Mouse (Mus musculus) heart, embryonic 15.5 days (tissue): ENCODE measurements around the gene Fgf11. TPM values are rescaled to one million over a fixed set of nuclear protein-coding genes. Genes with fewer than 3 reads are reported as not detected.
A peak's percentile ranks its signal among the peaks of the same experiment; 100 is the strongest.

ENCODE experiments used
- ATAC-seq: fragments of 200-750 bp; cut with Nextera tagmentation; replicated peaks from 2 replicates; pipeline ENCODE4 v1.8.0; 2017; ENCODE audit warnings: low read depth, moderate TSS enrichment; ENCODE audit not compliant: insufficient number of reproducible peaks, insufficient read depth, low FRiP score
- H3K27ac ChIP-seq: fragments of 300-500 bp; sonication (generic); 2 replicates; pipeline ENCODE4 v1.5.1; 2015; ENCODE audit warnings: mild to moderate bottlenecking, inconsistent platforms
- H3K27me3 ChIP-seq: fragments of 300-500 bp; sonication (generic); 2 replicates; pipeline ENCODE4 v1.6.1; 2015; ENCODE audit warnings: inconsistent platforms
- H3K36me3 ChIP-seq: fragments of 300-500 bp; sonication (generic); 2 replicates; pipeline ENCODE4 v1.6.1; 2015; ENCODE audit warnings: mild to moderate bottlenecking, inconsistent platforms
- H3K4me1 ChIP-seq: fragments of 300-500 bp; sonication (generic); replicated peaks from 2 replicates; pipeline ENCODE4 v1.6.1; 2015; ENCODE audit warnings: inconsistent platforms
- H3K4me2 ChIP-seq: fragments of 300-500 bp; sonication (generic); 2 replicates; pipeline ENCODE4 v1.6.1; 2015; ENCODE audit warnings: inconsistent platforms, mild to moderate bottlenecking, moderate library complexity
- H3K4me3 ChIP-seq: fragments of 300-500 bp; sonication (generic); 2 replicates; pipeline ENCODE4 v1.5.1; 2015; ENCODE audit warnings: mild to moderate bottlenecking, inconsistent platforms
- H3K9ac ChIP-seq: fragments of 300-500 bp; sonication (generic); 2 replicates; pipeline ENCODE4 v1.6.1; 2015; ENCODE audit warnings: mild to moderate bottlenecking, inconsistent platforms
- H3K9me3 ChIP-seq: fragments of 300-500 bp; sonication (generic); replicated peaks from 2 replicates; pipeline ENCODE4 v1.6.1; 2016; ENCODE audit warnings: inconsistent platforms
- WGBS: fragments of 180-500 bp; shearing (Covaris S2); methylation state at CpG from one replicate; pipeline ENCODE4 v1.1.7; 2015; ENCODE audit warnings: mixed read lengths; 5-methylcytosine and 5-hydroxymethylcytosine counted together
- polyA plus RNA-seq: library from polyadenylated mRNA; unstranded; fragments of >200 nt; fragmentation: Nextera tagmentation; extraction: Ambion mirVana; gene quantifications from 2 replicates; pipeline ENCODE4 v1.2.1, GENCODE M21; 2015

The Fgf11 gene
- polyA plus RNA-seq, 1 experiment from 2014 or later: 1.8 TPM

DNA sequence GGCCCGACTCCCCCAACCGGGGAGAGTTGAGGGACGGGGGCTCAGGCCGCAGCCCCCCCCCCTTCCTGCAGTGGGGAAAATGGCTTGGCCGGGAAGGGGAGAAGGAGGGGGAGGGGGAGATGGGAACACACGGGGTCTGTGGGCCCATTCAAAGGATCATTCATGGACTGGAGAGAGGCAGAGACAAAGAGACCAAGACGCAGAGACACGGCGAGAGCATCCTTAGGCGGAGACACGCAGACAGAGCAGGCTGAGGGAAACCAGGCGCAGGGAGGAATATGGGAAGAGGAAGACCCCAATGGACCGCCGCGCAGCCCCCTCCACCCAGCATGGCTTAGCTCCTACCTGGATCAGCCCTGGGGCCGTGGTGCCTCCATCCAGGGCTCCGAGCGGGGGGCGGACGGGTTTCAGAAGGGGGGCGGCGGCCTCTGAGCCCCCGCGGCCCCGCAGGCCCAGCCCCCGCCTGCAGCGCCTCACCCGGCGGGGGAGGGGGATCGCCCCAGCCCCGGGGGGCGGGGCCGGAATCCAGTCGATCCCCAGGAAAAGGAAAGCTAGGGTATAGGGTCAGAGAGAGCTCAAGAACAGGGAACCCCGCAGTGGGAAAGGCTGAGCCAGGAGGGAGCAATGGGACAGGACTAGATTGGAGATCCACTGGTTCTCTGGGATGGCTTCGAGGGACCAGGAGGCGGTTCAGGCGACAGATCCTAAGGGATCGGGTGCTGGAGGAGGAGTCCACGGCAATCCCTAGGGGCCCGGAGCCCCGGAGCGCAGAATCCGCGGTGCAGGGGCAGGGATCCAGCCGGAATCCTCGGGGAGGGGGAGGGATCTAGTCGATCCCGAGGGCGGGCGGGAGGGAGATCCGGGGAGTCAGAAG is 35.3 kb upstream of the Fgf11 start:
- peaks cover 48% of the 10 kb centered on the region for H3K4me1 ChIP-seq
- H3K36me3 ChIP-seq: no peaks in the 10 kb centered on the region
- H3K4me2 ChIP-seq: peak overlapping the region; percentile 95
- no peaks in the 10 kb centered on the region for H3K9me3 ChIP-seq
- peaks cover 42% of the 10 kb centered on the region for H3K27me3 ChIP-seq
- peak overlapping the region; percentile 70 for H3K9ac ChIP-seq
- no peak for ATAC-seq
- peak overlapping the region; percentile 60 for H3K27ac ChIP-seq
- 2% methylated on average over 45 of the region's 52 CpGs for WGBS
- peak overlapping the region; percentile 72 for H3K4me3 ChIP-seq

DNA sequence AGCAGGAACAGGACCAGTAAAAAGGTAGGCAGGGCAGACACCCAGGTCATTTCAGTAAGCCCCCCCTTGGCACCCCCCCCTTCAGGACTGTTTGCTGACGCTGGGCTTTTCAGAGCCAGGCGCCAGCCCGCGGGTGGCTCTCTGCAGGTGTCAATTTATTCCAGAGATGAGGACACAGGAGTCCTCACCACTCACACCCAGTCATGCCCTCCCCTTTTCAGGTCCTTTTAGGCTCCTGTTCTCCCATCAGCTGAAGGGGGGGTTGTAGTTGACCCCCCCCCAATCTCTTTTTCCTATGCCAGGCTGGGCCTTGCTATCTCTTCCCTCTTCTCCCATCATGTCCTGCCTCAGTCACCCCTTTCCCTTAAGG is 34.3 kb upstream of the Fgf11 start:
- peaks cover 42% of the 10 kb centered on the region for H3K27me3 ChIP-seq
- H3K9me3 ChIP-seq: no peaks in the 10 kb centered on the region
- H3K4me1 ChIP-seq: peaks cover 48% of the 10 kb centered on the region
- 19% methylated on average over 4 of the region's 4 CpGs for WGBS
- no peak overlapping the region for H3K27ac ChIP-seq
- no peak overlapping the region for H3K9ac ChIP-seq
- H3K4me3 ChIP-seq: peak overlapping the region; percentile 72
- ATAC-seq: no peak
- no peaks in the 10 kb centered on the region for H3K36me3 ChIP-seq
- peak overlapping the region; percentile 95 for H3K4me2 ChIP-seq

DNA sequence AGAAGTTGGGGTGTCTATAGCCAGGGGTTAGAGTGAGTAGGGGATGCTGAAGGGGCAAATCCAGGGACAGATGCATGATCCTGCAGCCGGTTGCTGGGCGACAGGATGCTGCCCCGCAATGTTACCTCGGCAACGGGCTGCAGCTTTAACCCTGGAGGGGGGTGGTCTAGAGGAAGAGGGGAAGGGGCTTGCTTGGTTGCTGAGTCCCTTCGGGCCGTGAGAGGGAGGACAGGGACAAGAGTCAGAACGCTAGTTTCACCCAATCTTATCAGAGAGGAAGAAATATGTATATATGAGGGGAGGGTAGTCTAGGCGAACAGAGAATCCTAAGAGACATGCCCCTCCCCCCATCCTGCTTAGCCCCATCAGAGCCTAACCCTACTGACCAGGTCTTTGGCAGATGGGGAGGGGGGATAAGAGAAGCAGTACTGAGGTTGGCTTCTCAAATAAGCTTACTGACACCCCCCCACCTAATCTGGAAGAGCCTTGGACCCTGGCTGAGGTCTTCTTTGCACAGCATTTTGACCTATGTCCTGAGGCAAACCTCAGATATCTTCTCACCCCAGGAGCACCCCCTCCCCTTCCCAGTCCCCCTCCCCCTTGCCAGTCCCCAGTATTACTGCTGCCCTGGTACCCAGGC is 33.8 kb upstream of the Fgf11 start:
- ATAC-seq: no peak
- peak overlapping the region; percentile 95 for H3K4me2 ChIP-seq
- 18% methylated on average over 9 of the region's 9 CpGs for WGBS
- H3K4me3 ChIP-seq: peak overlapping the region; percentile 72
- H3K9me3 ChIP-seq: no peaks in the 10 kb centered on the region
- no peak overlapping the region for H3K9ac ChIP-seq
- peaks cover 42% of the 10 kb centered on the region for H3K27me3 ChIP-seq
- peaks cover 48% of the 10 kb centered on the region for H3K4me1 ChIP-seq
- H3K27ac ChIP-seq: no peak overlapping the region
- H3K36me3 ChIP-seq: no peaks in the 10 kb centered on the region

DNA sequence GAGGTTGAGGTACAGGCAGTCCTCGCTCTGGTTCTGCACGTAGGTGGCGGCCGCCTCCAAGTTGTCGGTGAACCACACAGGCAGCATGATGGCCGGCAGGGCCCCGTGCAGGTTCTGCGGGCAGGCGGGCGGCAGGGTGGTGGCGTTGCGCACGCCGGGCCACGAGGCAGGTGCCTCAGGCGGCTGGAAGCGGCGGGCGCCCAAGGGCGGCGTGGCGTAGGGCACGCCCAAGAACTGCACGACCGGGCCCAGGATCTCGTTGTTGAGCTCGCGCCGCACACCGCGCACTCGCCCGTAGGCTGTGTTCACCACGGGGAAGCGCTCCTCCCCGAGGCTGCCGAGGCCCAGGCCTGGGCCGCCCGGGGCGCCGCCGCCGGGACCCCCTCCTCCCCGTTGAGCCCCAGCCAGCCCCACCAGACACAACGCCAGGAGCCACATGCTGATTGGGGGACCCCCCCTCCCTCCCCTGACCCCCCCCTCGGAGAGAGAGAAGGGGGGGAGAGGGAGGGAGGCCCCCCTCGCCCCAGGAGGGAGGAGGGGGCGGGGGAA is 32.4 kb upstream of the Fgf11 start:
- Histone ChIP-seq H3K9me3 (no peaks in the 10 kb centered on the region), H3K4me3 (peak overlapping the region; percentile 49), H3K9ac (peak overlapping the region; percentile 65), H3K4me2 (peak overlapping the region; percentile 92), H3K27me3 (peaks cover 42% of the 10 kb centered on the region), H3K27ac (no peak overlapping the region), H3K36me3 (no peaks in the 10 kb centered on the region), H3K4me1 (peaks cover 44% of the 10 kb centered on the region)
- no peak for ATAC-seq
- 8% methylated on average over 39 of the region's 48 CpGs for WGBS

DNA sequence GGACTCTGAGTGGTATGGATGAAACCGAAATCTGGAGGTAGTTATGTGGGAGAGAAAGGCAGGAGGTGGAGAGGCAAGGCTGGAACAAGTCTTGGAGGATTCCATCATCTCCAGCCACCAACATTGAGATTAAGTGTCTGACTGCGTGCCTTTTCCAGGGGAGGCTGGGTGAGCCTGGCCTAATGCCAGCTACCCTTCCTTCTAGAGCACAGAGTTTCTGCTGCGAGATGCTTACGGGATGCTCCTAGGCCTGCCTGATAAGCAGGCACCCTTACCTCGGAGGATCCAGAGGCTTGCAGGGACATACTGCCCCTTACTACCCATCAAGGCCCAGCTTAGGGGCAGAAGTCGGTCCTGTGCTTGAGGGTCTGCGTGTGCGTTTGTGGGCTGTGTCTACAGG is 31.9 kb upstream of the Fgf11 start:
- H3K9me3 ChIP-seq: no peaks in the 10 kb centered on the region
- peak overlapping the region; percentile 92 for H3K4me2 ChIP-seq
- no peak for ATAC-seq
- H3K4me3 ChIP-seq: peak overlapping the region; percentile 49
- H3K4me1 ChIP-seq: peaks cover 41% of the 10 kb centered on the region
- 38% methylated on average over 8 of the region's 8 CpGs for WGBS
- peak overlapping the region; percentile 65 for H3K9ac ChIP-seq
- H3K36me3 ChIP-seq: no peaks in the 10 kb centered on the region
- no peak overlapping the region for H3K27ac ChIP-seq
- peaks cover 42% of the 10 kb centered on the region for H3K27me3 ChIP-seq

DNA sequence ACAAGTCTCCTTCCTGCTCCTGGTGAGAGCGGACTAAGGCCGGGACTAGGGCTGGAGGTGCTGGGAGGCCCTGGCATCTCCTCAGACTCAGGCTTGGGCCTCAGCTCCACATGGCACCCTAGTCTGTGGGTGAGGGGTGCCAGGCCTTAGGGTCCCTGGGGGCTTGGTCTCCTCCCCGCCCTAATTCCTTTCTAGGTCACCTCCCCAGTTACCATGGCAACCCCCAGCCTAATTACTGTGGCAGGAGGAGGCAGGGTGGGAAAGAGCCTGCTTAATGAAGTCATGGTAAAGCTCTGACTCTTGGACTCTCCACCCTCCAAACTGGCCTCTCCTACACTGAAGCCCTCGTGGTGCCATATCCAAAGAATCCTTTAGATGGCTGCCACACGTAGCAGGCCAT is 27.2 kb upstream of the Fgf11 start:
- 79% methylated on average over 5 of the region's 5 CpGs for WGBS
- Histone ChIP-seq H3K27ac (no peak overlapping the region), H3K9ac (no peak overlapping the region), H3K36me3 (peaks cover 5% of the 10 kb centered on the region; the same call in 1 of the 2 replicates), H3K4me3 (no peak overlapping the region), H3K4me1 (peaks cover 5% of the 10 kb centered on the region), H3K4me2 (no peak overlapping the region), H3K27me3 (peaks cover 12% of the 10 kb centered on the region), H3K9me3 (no peaks in the 10 kb centered on the region)
- ATAC-seq: no peak

DNA sequence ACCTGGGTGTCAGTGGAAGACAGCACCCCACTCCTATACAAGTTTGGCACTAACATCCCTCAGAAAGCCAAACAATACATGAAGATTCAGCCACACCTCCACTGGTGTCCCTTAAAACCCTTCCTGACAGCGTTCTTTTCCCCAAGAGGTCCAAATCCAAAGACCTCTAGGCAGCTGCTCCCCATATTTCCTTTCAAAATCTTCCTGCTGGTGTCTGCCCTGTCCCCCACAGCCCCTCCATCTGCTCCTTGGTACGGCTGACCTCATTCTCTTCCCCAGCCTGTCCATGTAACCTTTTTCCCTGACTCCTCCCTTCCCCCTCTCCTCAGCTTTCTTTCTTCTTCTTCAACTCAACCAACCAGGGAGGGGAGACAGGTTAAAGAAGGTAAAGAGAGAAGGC is 21.8 kb upstream of the Fgf11 start:
- Histone ChIP-seq H3K4me1 (no peaks in the 10 kb centered on the region), H3K4me3 (no peak overlapping the region), H3K27me3 (no peaks in the 10 kb centered on the region), H3K4me2 (no peak overlapping the region), H3K9me3 (no peaks in the 10 kb centered on the region), H3K9ac (no peak overlapping the region), H3K36me3 (peaks cover 5% of the 10 kb centered on the region; the same call in 1 of the 2 replicates), H3K27ac (no peak overlapping the region)
- no peak for ATAC-seq
- WGBS: 68% methylated on average over 2 of the region's 2 CpGs

DNA sequence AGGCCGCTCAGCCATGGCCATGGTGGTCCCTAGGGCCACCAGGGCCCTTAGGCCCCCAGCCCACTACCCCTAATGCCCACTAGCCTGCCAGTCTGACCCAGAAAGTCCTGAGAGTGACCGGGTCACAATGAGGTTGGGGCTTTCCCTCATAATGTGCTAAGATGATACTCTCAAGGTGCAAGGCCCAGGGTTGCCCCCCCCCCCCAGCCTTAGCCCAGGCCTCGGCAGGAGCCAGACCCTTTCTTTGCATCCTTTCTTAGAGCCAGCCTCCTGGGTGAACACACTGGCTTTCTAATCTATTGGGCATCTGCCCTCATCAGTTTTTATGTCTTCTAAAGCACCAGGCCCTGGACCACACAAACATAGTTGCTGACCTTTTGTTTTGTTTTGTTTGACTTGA is 20.4 kb upstream of the Fgf11 start, which contains the start of gene Spem1:
Gene Spem1 (minus strand): TSS at position 101 of the 400 bp plus-strand sequence.
- no peak within 1 kb of the TSS for H3K4me2 ChIP-seq
- H3K27ac ChIP-seq: no peak within 1 kb of the TSS
- H3K27me3 ChIP-seq: no peaks in the 10 kb centered on the region
- 78% methylated on average over 3 of the region's 3 CpGs for WGBS
- peaks cover 4% of the 10 kb centered on the region; the same call in 1 of the 2 replicates for H3K36me3 ChIP-seq
- no peaks in the 10 kb centered on the region for H3K4me1 ChIP-seq
- H3K4me3 ChIP-seq: no peak within 1 kb of the TSS
- no peaks in the 10 kb centered on the region for H3K9me3 ChIP-seq
- ATAC-seq: no peak
- no peak within 1 kb of the TSS for H3K9ac ChIP-seq

DNA sequence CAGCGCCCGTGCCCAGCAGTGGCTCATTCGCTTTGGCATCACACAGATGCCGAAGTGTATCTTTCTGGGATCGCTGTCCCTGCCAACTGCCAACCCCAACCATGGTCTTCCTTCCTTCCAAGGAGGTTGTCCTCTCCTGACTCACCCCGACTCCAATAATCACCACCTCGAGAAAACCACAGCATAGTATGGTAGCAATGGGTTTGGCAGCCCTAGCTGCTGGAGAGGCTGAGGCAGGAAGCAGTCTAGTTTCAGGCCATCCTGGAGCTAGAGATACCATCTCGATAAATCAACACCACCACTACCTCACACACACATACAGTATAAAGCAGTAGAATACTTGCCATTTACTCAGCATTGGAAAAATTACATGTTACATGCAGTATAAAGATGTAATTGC is 17.2 kb upstream of the Fgf11 start:
- Histone ChIP-seq H3K4me3 (no peak overlapping the region), H3K27me3 (no peaks in the 10 kb centered on the region), H3K4me1 (no peaks in the 10 kb centered on the region), H3K9me3 (no peaks in the 10 kb centered on the region), H3K36me3 (no peaks in the 10 kb centered on the region), H3K4me2 (no peak overlapping the region), H3K9ac (no peak overlapping the region), H3K27ac (no peak overlapping the region)
- 76% methylated on average over 8 of the region's 8 CpGs for WGBS
- ATAC-seq: no peak

DNA sequence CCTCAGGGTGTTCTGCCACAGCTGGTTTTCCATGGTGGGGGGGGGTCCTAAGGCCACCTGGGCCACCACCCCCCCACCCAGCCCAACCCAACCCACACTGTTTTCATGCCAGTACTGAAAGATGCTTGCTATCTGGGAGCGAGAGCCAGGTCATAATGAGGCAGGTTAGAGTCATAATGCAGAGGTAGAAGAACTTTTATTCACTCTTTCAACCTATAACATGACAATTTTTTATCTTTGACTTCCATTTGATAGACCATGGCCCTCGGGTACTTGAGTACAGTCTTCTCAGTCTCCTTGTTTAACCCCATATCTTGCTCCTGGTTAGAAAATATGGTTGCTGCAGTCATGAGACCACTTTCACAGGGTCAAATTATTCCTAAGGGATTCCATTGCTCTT is 16.7 kb upstream of the Fgf11 start, which contains the start of gene Spem2:
Gene Spem2 (minus strand): TSS at position 101 of the 400 bp plus-strand sequence.
- no peak within 1 kb of the TSS for H3K9ac ChIP-seq
- H3K27me3 ChIP-seq: no peaks in the 10 kb centered on the region
- no peaks in the 10 kb centered on the region for H3K36me3 ChIP-seq
- no peak within 1 kb of the TSS for H3K4me3 ChIP-seq
- no peak within 1 kb of the TSS for H3K27ac ChIP-seq
- H3K4me1 ChIP-seq: no peaks in the 10 kb centered on the region
- H3K4me2 ChIP-seq: no peak within 1 kb of the TSS
- WGBS: 75% methylated on average over 2 of the region's 2 CpGs
- H3K9me3 ChIP-seq: no peaks in the 10 kb centered on the region
- ATAC-seq: no peak

DNA sequence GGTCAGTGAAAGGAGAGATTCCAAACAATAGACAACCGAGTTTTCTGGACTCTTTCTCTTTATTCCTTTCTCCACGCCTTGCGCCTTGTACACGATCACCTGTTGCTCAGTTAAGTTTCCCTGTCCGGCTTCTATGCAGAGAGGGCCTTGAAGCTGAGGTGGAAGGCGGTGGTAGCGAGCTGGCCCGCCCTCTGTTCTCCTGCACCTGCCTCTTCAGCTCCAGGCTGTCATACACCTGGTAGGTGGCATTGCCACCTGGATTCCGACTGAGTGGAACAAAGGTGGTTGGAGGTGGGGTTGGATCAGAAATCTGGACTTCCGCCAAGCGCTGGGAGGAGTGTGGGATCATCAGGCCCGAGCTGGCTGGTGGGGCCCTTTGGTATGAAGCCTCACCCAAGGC is 14.9 kb upstream of the Fgf11 start:
- Histone ChIP-seq H3K9me3 (no peaks in the 10 kb centered on the region), H3K27ac (no peak overlapping the region), H3K4me3 (no peak overlapping the region), H3K9ac (no peak overlapping the region), H3K36me3 (no peaks in the 10 kb centered on the region), H3K4me1 (no peaks in the 10 kb centered on the region), H3K4me2 (no peak overlapping the region), H3K27me3 (no peaks in the 10 kb centered on the region)
- ATAC-seq: no peak
- 90% methylated on average over 12 of the region's 12 CpGs for WGBS
